Mouse (Mus musculus): ENCODE results near the gene Pgrmc2.

DNA sequence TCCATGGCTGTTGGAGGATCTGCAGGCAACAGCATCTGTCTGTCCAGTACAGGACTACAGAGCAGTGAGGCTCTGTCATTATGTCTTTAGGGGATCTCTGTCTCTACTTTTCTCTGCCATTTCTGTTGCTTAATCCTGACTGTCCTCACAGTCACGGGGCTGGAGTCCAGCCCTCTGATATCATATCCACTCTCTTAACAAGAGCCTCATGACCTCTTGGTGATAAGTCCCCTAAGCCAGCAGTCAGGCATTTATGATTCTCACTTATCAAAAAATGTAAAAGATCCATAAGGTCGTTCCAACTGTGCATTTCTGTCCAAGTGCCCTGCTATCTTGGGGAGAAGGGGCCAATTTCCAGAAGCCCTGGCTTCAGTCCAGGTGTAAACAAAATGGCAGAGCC is 17.3 kb upstream of the Pgrmc2 start:
- TF ChIP-seq POLR2A (IDR thresholded peaks at IDR 0.05; ENCODE audit: low read depth, low read length) (no peak), CTCF (IDR thresholded peaks at IDR 0.05; ENCODE audit: extremely low read depth, insufficient read length, insufficient replicate concordance, low read depth, low read length) (no peak)
